Mouse (Mus musculus) midbrain, embryonic 15.5 days (tissue): Measurements from ENCODE around the gene Sort1. TPM values are rescaled to one million over a fixed set of nuclear protein-coding genes. Genes with fewer than 3 reads are reported as not detected.

ENCODE experiments used
- ATAC-seq: fragments of 200-750 bp; cut with Nextera tagmentation; replicated peaks from 2 replicates; pipeline ENCODE4 v1.8.0; 2017; ENCODE audit warnings: moderate TSS enrichment
- H3K27ac ChIP-seq: fragments of 300-500 bp; sonication (generic); 2 replicates; pipeline ENCODE4 v1.5.1; 2015; ENCODE audit warnings: mild to moderate bottlenecking, inconsistent platforms
- H3K27me3 ChIP-seq: fragments of 300-500 bp; sonication (generic); replicated peaks from 2 replicates; pipeline ENCODE4 v1.6.1; 2015; ENCODE audit warnings: inconsistent platforms
- H3K36me3 ChIP-seq: fragments of 300-500 bp; sonication (generic); replicated peaks from 2 replicates; pipeline ENCODE4 v1.6.1; 2015; ENCODE audit warnings: inconsistent platforms
- H3K4me1 ChIP-seq: fragments of 300-500 bp; sonication (generic); 2 replicates; pipeline ENCODE4 v1.6.1; 2015; ENCODE audit warnings: inconsistent platforms
- H3K4me2 ChIP-seq: fragments of 300-500 bp; sonication (generic); 2 replicates; pipeline ENCODE4 v1.6.1; 2015; ENCODE audit warnings: inconsistent platforms, mild to moderate bottlenecking, moderate library complexity
- H3K4me3 ChIP-seq: fragments of 300-500 bp; sonication (generic); 2 replicates; pipeline ENCODE4 v1.5.1; 2015; ENCODE audit warnings: mild to moderate bottlenecking, inconsistent platforms
- H3K9ac ChIP-seq: fragments of 300-500 bp; sonication (generic); 2 replicates; pipeline ENCODE4 v1.6.1; 2015; ENCODE audit warnings: mild to moderate bottlenecking, inconsistent platforms
- H3K9me3 ChIP-seq: fragments of 300-500 bp; sonication (generic); 2 replicates; pipeline ENCODE4 v1.6.1; 2016; ENCODE audit warnings: inconsistent platforms
- WGBS: fragments of 180-500 bp; shearing (Covaris S2); methylation state at CpG from one replicate; pipeline ENCODE4 v1.1.7; 2015; ENCODE audit warnings: mixed read lengths; 5-methylcytosine and 5-hydroxymethylcytosine counted together
- polyA plus RNA-seq: library from polyadenylated mRNA; unstranded; fragments of >200 nt; fragmentation: Nextera tagmentation; extraction: Ambion mirVana; gene quantifications from 2 replicates; pipeline ENCODE4 v1.2.1, GENCODE M21; 2015

Sort1 gene
- polyA plus RNA-seq, 1 experiment from 2014 or later, result 22.3 TPM

DNA sequence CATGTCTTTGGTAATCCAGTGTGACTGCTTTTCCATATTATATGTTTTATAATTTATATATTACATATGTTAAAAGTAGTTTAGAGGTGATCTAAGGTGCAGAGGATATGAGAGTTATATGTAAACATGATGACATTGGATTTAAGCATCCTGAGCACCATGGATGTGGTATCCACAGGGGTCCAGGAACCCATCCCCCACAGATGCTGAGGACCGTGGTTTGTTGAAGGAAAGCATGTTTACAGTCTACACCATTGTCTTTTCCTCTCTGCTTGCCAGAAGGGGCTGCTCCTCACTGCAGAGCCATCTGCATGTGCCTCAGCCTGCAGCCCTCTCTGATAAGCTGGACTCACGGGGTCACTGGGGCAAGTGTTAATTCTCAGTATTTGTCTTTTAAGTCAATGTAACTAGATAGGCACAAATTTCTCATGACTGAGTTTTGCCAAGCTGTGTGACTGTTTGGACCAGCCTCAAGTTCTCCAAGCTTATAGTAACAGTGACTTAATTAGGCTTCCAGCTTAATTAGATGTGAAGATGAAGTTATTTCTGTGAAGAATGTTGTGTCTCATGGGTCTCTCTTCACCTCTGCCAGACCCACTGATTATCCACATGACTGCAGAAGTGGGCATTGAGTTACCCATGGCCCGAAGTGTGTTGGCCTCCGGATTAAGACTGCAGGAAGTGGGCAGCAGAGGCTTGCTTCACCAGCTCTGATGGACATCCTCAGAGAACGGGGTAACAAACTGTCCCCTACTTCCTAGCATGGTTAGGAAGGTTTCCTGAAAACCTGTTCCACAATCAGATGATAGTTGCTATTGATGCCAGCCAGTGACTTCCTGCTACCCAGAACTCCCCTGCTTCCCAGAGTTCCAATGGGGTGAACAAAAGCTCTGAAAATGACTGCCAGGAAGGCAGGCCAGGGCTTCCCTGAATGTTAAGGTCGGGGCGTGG is 14.0 kb downstream of the Sort1 start:
- Histone ChIP-seq H3K27ac (no peak overlapping the region), H3K36me3 (no peaks in the 10 kb centered on the region), H3K27me3 (no peaks in the 10 kb centered on the region), H3K9ac (no peak overlapping the region), H3K4me1 (peaks cover 41% of the 10 kb centered on the region), H3K4me2 (no peak overlapping the region), H3K9me3 (no peaks in the 10 kb centered on the region), H3K4me3 (no peak overlapping the region)
- 56% methylated on average over 7 of the region's 7 CpGs for WGBS
- ATAC-seq, result no peak

DNA sequence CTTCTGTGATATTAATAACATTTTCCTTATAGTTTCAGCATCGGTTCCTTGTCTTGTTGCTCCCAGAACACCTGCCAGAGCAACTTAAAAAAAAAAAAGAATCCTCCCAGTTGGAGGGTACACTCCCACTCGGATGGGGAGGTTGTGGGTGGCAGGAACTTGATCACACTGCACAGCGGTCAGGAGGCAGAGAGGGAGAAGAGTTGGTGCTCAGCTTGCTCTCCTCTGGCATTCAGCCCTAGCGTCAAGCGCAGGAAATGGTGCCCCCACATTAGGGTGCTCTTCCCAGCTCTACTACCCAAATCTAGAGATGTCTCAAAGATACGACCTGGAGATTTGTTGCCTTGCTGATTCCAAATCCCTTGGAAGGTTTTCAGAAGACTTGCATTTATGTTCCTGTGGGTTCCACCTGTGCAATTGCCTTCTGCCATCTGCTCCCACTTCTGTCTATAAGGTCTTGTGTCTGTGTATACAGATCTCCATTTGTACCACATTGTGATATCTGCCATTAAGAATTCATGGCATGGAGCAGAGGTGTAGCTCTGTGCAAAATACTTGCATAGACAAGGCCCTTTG is 16.7 kb downstream of the Sort1 start:
- no peaks in the 10 kb centered on the region for H3K36me3 ChIP-seq
- H3K9ac ChIP-seq, result no peak overlapping the region
- H3K4me3 ChIP-seq, result no peak overlapping the region
- H3K4me2 ChIP-seq, result no peak overlapping the region
- ATAC-seq, result no peak
- 85% methylated on average over 6 of the region's 6 CpGs for WGBS
- no peaks in the 10 kb centered on the region for H3K9me3 ChIP-seq
- no peaks in the 10 kb centered on the region for H3K27me3 ChIP-seq
- H3K27ac ChIP-seq, result no peak overlapping the region
- H3K4me1 ChIP-seq, result peaks cover 26% of the 10 kb centered on the region

DNA sequence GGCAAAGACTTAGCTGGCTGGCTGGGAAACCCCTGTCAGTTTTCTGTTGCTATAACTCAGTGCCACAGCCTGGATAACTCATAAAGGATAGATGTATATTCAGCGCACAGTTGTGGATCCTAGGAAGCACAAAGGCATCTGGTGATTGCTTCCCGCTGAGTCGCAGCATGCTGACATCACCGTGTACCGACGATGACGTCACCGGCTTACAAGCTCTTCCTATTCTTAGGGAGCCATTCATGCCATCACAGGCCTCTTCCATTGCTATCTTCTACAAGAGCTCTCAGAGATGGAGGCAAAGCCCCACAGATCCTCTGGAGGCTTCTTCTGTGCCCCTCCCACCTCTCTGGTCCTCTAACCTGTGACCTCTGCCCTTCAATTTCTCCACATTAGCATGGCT is 19.8 kb downstream of the Sort1 start:
- no peaks in the 10 kb centered on the region for H3K27me3 ChIP-seq
- no peak overlapping the region for H3K4me2 ChIP-seq
- H3K4me3 ChIP-seq, result no peak overlapping the region
- H3K36me3 ChIP-seq, result no peaks in the 10 kb centered on the region
- no peak for ATAC-seq
- H3K27ac ChIP-seq, result no peak overlapping the region
- no peak overlapping the region for H3K9ac ChIP-seq
- H3K9me3 ChIP-seq, result no peaks in the 10 kb centered on the region
- WGBS, result 95% methylated on average over 8 of the region's 8 CpGs
- peaks cover 22% of the 10 kb centered on the region for H3K4me1 ChIP-seq

DNA sequence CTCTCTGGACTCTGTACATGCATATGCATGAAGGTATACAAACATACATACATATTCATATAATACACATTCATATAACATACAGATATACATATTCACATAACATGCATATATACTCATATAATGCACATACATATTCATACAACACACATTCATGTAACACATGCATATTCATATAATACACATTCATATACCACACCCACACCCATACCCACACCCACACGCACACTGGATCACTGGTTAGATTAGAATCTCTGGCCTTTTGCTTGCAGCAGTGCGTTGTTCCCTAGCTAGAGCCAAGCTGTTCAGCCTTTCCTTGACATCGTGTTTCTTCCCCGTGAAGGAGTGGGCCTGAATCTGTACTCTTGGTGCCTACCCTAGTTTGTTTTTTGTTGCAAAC is 20.9 kb downstream of the Sort1 start:
- Histone ChIP-seq H3K4me3 (no peak overlapping the region), H3K27ac (no peak overlapping the region), H3K9me3 (no peaks in the 10 kb centered on the region), H3K4me1 (peaks cover 22% of the 10 kb centered on the region), H3K27me3 (no peaks in the 10 kb centered on the region), H3K9ac (no peak overlapping the region), H3K4me2 (no peak overlapping the region), H3K36me3 (0 out of 2 replicates have a peak, but pooled peaks cover 1% of the 10 kb centered on the region)
- ATAC-seq, result no peak
- 88% methylated on average over 4 of the region's 4 CpGs for WGBS

DNA sequence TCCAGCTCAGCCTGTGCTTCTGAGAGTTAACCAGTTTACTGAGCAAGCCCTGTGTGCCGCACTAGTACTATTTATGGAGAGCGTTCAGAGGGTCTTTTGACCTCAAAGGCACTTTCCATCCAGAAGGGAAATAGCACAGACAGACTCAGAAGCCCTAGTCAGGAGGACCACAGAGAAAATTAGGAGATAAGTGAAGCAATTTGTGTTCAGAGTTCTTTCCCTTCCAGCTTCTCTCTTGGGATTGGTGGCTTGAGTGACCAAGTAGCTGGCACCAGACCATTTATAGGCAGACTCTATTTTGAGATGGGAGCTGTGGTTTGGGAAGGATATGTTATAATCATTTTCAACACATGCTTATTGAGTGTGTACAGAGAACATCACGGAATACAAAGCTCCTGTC is 22.5 kb downstream of the Sort1 start:
- 78% methylated on average over 3 of the region's 3 CpGs for WGBS
- Histone ChIP-seq H3K4me3 (no peak overlapping the region), H3K4me1 (peaks cover 22% of the 10 kb centered on the region), H3K36me3 (peaks cover 14% of the 10 kb centered on the region; the same call in 1 of the 2 replicates), H3K9ac (no peak overlapping the region), H3K27ac (no peak overlapping the region), H3K27me3 (no peaks in the 10 kb centered on the region), H3K4me2 (no peak overlapping the region), H3K9me3 (no peaks in the 10 kb centered on the region)
- no peak for ATAC-seq

DNA sequence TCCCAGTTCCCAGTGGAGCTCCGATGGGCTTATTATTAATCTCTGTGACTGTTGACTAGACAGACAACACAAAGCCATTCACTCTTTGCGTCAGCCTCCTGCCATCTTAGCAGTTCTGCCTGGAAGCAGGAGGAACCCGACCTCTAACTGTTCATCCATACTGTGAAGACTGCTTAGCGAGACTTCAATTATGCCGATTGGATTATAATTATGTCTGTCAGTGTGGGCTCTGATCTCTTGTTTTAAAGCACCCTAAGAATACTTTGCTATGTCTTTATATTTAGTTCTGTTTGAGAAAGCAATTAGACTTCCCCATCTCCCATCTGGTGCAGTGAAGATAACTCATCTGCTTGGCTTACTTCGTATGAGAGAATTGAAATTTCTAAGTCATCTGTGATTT is 23.6 kb downstream of the Sort1 start:
- ATAC-seq, result 0 out of 2 replicates have a peak, but pooled peaks have one; percentile 30
- Histone ChIP-seq H3K27ac (peak overlapping the region; percentile 47; the same call in 1 of the 2 replicates), H3K9ac (no peak overlapping the region), H3K4me2 (no peak overlapping the region), H3K36me3 (peaks cover 14% of the 10 kb centered on the region; the same call in 1 of the 2 replicates), H3K4me1 (peaks cover 22% of the 10 kb centered on the region), H3K27me3 (no peaks in the 10 kb centered on the region), H3K9me3 (no peaks in the 10 kb centered on the region), H3K4me3 (no peak overlapping the region)
- 40% methylated on average over 6 of the region's 6 CpGs for WGBS

DNA sequence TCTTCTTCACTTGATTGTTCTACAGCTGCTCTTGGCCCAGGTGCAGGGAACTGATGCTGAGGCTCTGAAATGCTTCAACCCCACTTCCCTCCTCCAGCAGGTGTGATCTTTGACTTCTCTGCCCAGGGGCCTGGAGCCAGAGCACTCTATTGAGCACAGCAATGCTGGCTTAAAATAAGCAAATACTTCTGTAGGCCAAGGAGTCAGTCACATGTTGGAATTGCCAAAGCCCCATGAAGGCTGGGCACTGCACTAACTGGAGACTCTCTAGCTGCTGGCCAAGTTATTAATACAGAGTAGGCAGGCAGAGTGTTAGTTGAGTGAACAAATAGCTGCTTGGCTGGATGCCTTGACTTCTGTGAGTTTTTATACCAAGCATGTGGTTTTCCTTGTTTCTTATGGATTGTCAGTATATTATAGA is 27.0 kb downstream of the Sort1 start:
- no peak for ATAC-seq
- H3K4me2 ChIP-seq, result no peak overlapping the region

DNA sequence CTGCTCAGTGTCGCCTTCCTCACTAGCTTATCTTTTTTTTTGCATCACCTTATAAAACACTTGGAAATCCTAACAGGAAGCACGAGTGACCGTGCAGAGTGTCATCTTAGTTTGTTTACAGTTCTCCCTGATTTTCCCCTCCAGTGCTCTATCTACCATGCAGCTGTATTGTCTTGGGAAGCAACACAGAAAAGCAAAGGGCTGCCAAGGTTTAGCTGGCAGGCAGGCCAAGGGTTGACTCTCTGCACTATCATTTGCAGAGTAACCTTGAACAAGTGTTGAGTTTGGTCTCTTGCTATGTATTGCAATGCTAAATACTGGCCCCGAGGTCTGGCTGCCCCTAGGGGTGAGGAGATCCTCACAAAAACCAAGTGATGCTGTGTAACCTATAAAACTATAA is 27.8 kb downstream of the Sort1 start:
- 93% methylated on average over 4 of the region's 4 CpGs for WGBS
- no peaks in the 10 kb centered on the region for H3K9me3 ChIP-seq
- no peak overlapping the region for H3K9ac ChIP-seq
- H3K4me3 ChIP-seq, result no peak overlapping the region
- no peak overlapping the region for H3K27ac ChIP-seq
- ATAC-seq, result no peak
- no peak overlapping the region for H3K4me2 ChIP-seq
- H3K36me3 ChIP-seq, result peaks cover 14% of the 10 kb centered on the region; the same call in 1 of the 2 replicates
- no peaks in the 10 kb centered on the region for H3K27me3 ChIP-seq
- peaks cover 11% of the 10 kb centered on the region for H3K4me1 ChIP-seq

More for the DNA sequence above, 27.0 kb downstream of the Sort1 start:
- Histone ChIP-seq H3K27ac (no peak overlapping the region), H3K9me3 (no peaks in the 10 kb centered on the region), H3K9ac (no peak overlapping the region), H3K4me1 (peaks cover 18% of the 10 kb centered on the region), H3K4me3 (no peak overlapping the region), H3K27me3 (no peaks in the 10 kb centered on the region), H3K36me3 (peaks cover 14% of the 10 kb centered on the region; the same call in 1 of the 2 replicates)

DNA sequence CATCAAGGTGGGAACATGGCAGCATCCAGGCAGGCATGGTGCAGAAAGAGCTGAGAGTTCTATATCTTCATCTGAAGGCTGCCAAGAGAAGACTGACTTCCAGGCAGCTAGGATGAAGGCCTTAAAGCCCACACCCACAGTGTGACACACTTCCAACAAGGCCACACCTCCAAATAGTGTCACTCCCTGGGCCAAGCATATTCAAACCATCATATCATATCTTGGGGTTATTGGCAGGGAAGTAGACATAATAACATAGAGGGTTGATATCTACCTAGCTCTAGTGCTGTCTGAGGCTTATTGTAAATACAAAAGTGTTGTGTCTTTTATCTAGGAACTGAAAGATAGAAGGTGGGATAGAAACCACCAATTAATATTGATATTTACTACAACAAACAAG is 28.5 kb downstream of the Sort1 start:
- Histone ChIP-seq H3K27ac (no peak overlapping the region), H3K27me3 (no peaks in the 10 kb centered on the region), H3K9ac (no peak overlapping the region), H3K9me3 (no peaks in the 10 kb centered on the region), H3K4me2 (no peak overlapping the region), H3K4me1 (peaks cover 7% of the 10 kb centered on the region), H3K36me3 (peaks cover 14% of the 10 kb centered on the region; the same call in 1 of the 2 replicates), H3K4me3 (no peak overlapping the region)
- no peak for ATAC-seq

DNA sequence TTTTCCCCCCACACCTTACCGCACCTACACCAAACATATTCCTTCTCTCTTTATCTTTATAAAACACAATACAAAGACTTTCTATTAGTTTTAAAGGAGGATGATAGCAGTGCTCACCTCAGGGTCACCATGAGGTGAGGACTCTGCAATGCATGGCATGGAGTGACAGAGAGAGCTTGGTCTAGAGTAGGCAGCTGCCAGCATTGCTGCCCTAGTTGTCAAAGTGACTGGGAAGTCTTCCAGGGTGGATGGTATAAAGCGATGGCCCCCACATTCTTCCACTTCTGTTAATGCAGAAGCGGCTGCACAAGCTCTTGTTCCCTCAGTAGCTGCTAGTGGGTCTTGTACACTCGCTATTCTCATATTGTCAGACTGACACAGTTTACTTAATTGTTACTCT is 29.3 kb downstream of the Sort1 start:
- Histone ChIP-seq H3K27ac (no peak overlapping the region), H3K4me2 (no peak overlapping the region), H3K27me3 (no peaks in the 10 kb centered on the region), H3K9ac (no peak overlapping the region), H3K36me3 (peaks cover 14% of the 10 kb centered on the region; the same call in 1 of the 2 replicates), H3K4me1 (no peaks in the 10 kb centered on the region), H3K9me3 (no peaks in the 10 kb centered on the region), H3K4me3 (no peak overlapping the region)
- no peak for ATAC-seq
- WGBS, result 91% methylated on average over 4 of the region's 4 CpGs

DNA sequence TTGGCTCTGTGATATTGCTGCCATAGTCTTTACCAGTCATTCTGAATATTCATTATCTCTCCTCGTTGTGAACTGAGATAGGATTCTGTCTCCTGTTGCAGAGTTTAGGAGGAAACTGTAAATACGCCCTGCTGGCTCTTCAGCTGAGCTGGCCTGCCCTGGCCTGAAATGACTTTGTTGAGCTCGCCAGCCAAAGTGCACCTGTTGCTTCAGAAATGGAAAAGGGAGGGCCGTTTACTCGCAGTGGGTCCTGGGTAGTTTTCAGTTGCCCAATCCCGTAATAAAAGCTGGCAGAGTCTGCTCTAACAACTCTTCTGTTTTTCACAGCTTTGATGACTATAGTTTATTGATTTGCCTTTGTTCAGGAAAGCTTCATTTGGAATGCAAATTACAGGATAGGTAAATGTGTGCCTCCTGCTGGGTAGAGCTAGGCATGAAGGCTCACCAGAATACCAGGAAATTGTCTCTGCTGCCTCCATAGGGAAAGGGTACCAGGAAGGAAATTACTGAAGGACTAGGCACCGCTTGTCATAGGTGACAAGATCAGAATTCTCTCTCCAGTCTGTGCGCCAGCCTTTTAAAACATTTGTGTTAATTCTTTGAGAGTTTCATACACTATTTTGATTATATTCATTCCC is 30.3 kb downstream of the Sort1 start:
- no peak overlapping the region for H3K27ac ChIP-seq
- WGBS, result 68% methylated on average over 8 of the region's 8 CpGs
- ATAC-seq, result no peak
- H3K36me3 ChIP-seq, result peaks cover 14% of the 10 kb centered on the region; the same call in 1 of the 2 replicates
- no peak overlapping the region for H3K9ac ChIP-seq
- no peaks in the 10 kb centered on the region for H3K27me3 ChIP-seq
- no peaks in the 10 kb centered on the region for H3K4me1 ChIP-seq
- H3K9me3 ChIP-seq, result no peaks in the 10 kb centered on the region
- H3K4me3 ChIP-seq, result no peak overlapping the region
- H3K4me2 ChIP-seq, result no peak overlapping the region

DNA sequence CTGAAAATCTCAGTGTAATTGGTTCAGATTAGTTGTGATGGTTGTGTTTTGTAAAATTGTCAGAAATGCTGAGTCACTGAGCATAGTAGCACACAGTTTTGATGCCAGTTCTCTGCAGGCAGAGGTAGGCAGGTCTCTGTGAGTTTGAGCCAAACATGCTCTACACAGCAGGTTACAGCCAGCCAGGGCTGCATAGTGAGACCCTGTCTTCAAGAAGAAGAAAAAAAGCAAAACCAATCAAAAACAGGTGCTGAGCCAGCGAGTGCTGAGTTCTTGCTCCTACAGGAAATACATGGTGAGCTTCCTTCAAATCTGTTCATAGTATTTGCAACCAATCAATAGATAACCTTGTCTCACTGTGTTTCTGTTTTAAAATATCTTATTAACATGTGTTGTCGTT is 34.6 kb downstream of the Sort1 start:
- Histone ChIP-seq H3K9me3 (no peaks in the 10 kb centered on the region), H3K27me3 (no peaks in the 10 kb centered on the region), H3K4me2 (no peak overlapping the region), H3K4me3 (no peak overlapping the region), H3K36me3 (no peaks in the 10 kb centered on the region), H3K27ac (no peak overlapping the region), H3K9ac (no peak overlapping the region), H3K4me1 (no peaks in the 10 kb centered on the region)
- ATAC-seq, result no peak
- 69% methylated on average over 2 of the region's 2 CpGs for WGBS
